Mouse (Mus musculus) thymus, postnatal 14 days (tissue): Measurements from ENCODE around the gene Atf2.

ENCODE experiments used
- DNase-seq: peaks from one replicate; pipeline ENCODE4 v3.0.0; 2021

The Atf2 gene

DNA sequence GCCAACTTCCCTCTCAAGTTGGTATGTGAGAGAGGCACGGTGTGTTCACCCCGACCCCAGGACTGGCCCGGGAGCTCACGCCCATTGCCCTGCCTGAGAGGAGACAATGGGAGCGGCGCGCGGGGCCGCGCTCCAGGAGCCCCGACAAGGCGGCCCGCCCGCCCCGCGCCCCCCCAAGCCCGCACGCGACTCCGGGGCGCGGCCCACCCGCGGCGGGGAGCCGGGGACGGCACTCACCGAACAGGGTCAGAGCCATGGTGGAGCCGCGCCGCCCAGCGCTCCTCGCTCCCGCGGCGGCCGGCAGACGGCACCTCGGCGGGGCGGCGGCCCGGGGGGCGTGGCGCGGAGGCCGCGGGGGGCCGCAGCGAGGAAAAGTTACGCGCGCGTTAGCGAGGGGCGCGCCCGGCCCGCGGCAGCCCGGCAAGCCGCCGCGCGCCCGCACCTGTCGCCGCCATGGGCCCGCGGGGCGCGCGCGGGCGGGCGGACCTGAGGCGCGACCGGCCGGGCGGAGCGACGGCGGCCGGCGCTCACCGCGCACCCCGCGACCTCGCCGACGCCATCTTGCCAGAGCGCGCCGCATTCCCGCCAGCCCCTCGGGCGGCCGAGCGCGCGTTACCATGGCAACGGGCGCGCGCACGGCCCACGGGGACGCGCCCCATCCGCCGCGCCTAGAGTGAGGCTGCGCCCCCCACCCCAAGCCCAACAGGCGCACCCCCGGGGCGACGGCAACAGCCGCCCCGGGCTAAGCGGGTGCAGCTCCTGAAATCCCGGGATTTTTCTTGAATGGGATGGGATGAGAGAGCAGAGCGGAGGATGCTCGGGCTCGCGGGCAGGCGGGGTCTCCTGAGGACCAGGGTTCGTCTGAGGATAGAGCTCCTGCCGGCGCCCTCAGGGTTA lies 117.4 kb downstream of the Atf2 start, which contains the start of gene Chn1:
TSS of gene Chn1 (minus strand) at position 561 of the 897 bp plus-strand sequence.
- DNase-seq = peak; percentile 53

DNA sequence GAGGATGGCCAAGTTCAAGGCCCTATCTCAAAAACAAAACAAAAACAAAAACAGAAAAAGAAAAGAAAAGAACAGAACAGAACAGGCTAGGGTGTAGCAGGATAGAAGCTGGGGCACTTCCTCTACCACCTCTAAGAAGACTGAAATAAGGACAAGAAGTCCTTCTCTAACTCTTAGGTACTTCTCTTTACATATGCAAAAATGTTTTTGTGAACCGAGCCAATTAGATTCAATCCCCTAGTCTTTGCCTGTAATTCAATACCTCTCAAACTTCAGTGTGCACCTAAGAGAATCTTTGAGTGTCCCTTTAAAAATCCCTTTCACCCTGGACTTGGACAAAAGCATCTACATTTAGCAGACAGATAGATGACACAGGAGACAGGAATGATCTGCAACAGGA lies 119.5 kb downstream of the Atf2 start:
- DNase-seq = no peak

DNA sequence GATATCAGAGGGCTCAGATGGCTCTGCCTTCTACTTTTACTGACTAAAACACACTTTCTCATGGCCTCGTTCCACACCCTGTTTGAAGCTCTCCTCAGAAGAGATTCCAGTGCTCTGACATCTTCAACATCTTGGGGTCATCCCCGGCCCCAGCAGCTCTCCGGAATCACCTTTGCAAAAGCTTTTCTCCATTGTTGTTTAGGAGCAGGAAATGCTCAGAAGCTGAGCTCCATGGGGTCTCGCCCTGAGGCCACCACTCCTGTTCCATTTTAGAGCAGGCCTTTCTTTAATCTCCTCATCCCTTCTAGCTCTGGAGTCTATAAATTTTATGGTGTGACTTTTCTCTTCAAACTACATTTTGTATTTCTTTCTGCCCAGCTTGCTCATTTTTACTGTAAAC lies 123.8 kb downstream of the Atf2 start:
- no peak for DNase-seq
